Mouse (Mus musculus) kidney, embryonic 15.5 days (tissue): ENCODE results near the gene Stxbp2. TPM values are rescaled to one million over a fixed set of nuclear protein-coding genes. Genes with fewer than 3 reads are reported as not detected.

Source experiments
- ATAC-seq: fragments of 200-750 bp; cut with Nextera tagmentation; replicated peaks from 2 replicates; pipeline ENCODE4 v1.8.0; 2017; ENCODE audit warnings: moderate TSS enrichment; ENCODE audit not compliant: low FRiP score
- H3K27ac ChIP-seq: fragments of 300-500 bp; sonication (generic); 2 replicates; pipeline ENCODE4 v1.5.1; 2015; ENCODE audit warnings: mild to moderate bottlenecking, inconsistent platforms
- H3K27me3 ChIP-seq: fragments of 300-500 bp; sonication (generic); 2 replicates; pipeline ENCODE4 v1.6.1; 2015; ENCODE audit warnings: inconsistent platforms
- H3K36me3 ChIP-seq: fragments of 300-500 bp; sonication (generic); 2 replicates; pipeline ENCODE4 v1.6.1; 2015; ENCODE audit warnings: inconsistent platforms
- H3K4me1 ChIP-seq: fragments of 300-500 bp; sonication (generic); 2 replicates; pipeline ENCODE4 v1.6.1; 2015; ENCODE audit warnings: inconsistent platforms
- H3K4me2 ChIP-seq: fragments of 300-500 bp; sonication (generic); 2 replicates; pipeline ENCODE4 v1.6.1; 2015; ENCODE audit warnings: moderate library complexity, mild to moderate bottlenecking, inconsistent platforms
- H3K4me3 ChIP-seq: fragments of 300-500 bp; sonication (generic); replicated peaks from 2 replicates; pipeline ENCODE4 v1.5.1; 2015; ENCODE audit warnings: mild to moderate bottlenecking, inconsistent platforms
- H3K9ac ChIP-seq: fragments of 300-500 bp; sonication (generic); 2 replicates; pipeline ENCODE4 v1.6.1; 2015; ENCODE audit warnings: mild to moderate bottlenecking, inconsistent platforms
- H3K9me3 ChIP-seq: fragments of 300-500 bp; sonication (generic); replicated peaks from 2 replicates; pipeline ENCODE4 v1.6.1; 2016; ENCODE audit warnings: inconsistent platforms
- WGBS: fragments of 180-500 bp; shearing (Covaris S2); methylation state at CpG from one replicate; pipeline ENCODE4 v1.1.7; 2015; ENCODE audit warnings: mixed read lengths; 5-methylcytosine and 5-hydroxymethylcytosine counted together
- polyA plus RNA-seq: library from polyadenylated mRNA; unstranded; fragments of >200 nt; fragmentation: Nextera tagmentation; extraction: Ambion mirVana; gene quantifications from 2 replicates; pipeline ENCODE4 v1.2.1, GENCODE M21; 2015

Stxbp2 gene
- polyA plus RNA-seq, 1 experiment from 2014 or later = 85.3 TPM

GRCm38 (mm10) chr8:3687537-3687936, 56.8 kb downstream of the Stxbp2 start:
- no peaks in the 10 kb centered on the region for H3K9me3 ChIP-seq
- H3K27me3 ChIP-seq = no peaks in the 10 kb centered on the region
- no peaks in the 10 kb centered on the region for H3K4me1 ChIP-seq
- no peak overlapping the region for H3K4me2 ChIP-seq
- no peak overlapping the region for H3K4me3 ChIP-seq
- H3K27ac ChIP-seq = no peak overlapping the region
- no peak for ATAC-seq
- H3K9ac ChIP-seq = no peak overlapping the region
- WGBS = 75% methylated on average over 6 of the region's 6 CpGs
- peaks cover 3% of the 10 kb centered on the region; the same call in 1 of the 2 replicates for H3K36me3 ChIP-seq

- no peak overlapping the region for H3K27ac ChIP-seq
- WGBS = 78% methylated on average over 3 of the region's 3 CpGs
- H3K4me3 ChIP-seq = no peak overlapping the region
- H3K36me3 ChIP-seq = no peaks in the 10 kb centered on the region
- no peaks in the 10 kb centered on the region for H3K9me3 ChIP-seq
- no peaks in the 10 kb centered on the region for H3K4me1 ChIP-seq
- H3K4me2 ChIP-seq = no peak overlapping the region
- no peak overlapping the region for H3K9ac ChIP-seq
- ATAC-seq = no peak
- no peaks in the 10 kb centered on the region for H3K27me3 ChIP-seq
Observed at GRCm38 (mm10) chr8:3690774-3691173, 60.0 kb downstream of the Stxbp2 start.

Other genes starting within 250 kb of the Stxbp2 start
- 10.9 and 11.2 TPM in 2 replicates for gene Arhgef18, start 237.9 kb upstream of the Stxbp2 start, polyA plus RNA-seq
- gene Pex11g, start 163.3 kb upstream of the Stxbp2 start, polyA plus RNA-seq = 6.2 and 7.5 TPM in 2 replicates
- gene Tex45, start 160.1 kb upstream of the Stxbp2 start, polyA plus RNA-seq = not detected in 2 replicates
- 47.3 and 50.0 TPM in 2 replicates for gene Zfp358, start 137.8 kb upstream of the Stxbp2 start, polyA plus RNA-seq
- gene Mcoln1, start 130.5 kb upstream of the Stxbp2 start, polyA plus RNA-seq = 56.0 and 57.1 TPM in 2 replicates
- 29.4 and 38.3 TPM in 2 replicates for gene Pnpla6, start 115.6 kb upstream of the Stxbp2 start, polyA plus RNA-seq
- 7.5 and 8.3 TPM in 2 replicates for gene C330021F23Rik, start 63.0 kb upstream of the Stxbp2 start, polyA plus RNA-seq
- gene Camsap3, start 43.7 kb upstream of the Stxbp2 start, polyA plus RNA-seq = 14.1 and 15.8 TPM in 2 replicates
- gene Xab2, start 9.6 kb upstream of the Stxbp2 start, polyA plus RNA-seq = 60.4 and 65.0 TPM in 2 replicates
- 108 and 116 TPM in 2 replicates for gene Pet100, start 9.4 kb upstream of the Stxbp2 start, polyA plus RNA-seq
- 0.34 and 0.48 TPM in 2 replicates for gene Pcp2, start 5.4 kb upstream of the Stxbp2 start, polyA plus RNA-seq
- gene Retn, start 24.8 kb downstream of the Stxbp2 start, polyA plus RNA-seq = 0.66 TPM in 1 of 2 replicates, not detected in the other
- 0.32 and 0.57 TPM in 2 replicates for gene Mcemp1, start 34.8 kb downstream of the Stxbp2 start, polyA plus RNA-seq
- 12.4 and 12.6 TPM in 2 replicates for gene Fcor, start 41.4 kb downstream of the Stxbp2 start, polyA plus RNA-seq
- 38.3 and 39.5 TPM in 2 replicates for gene Trappc5, start 45.3 kb downstream of the Stxbp2 start, polyA plus RNA-seq
- 0.12 and 0.33 TPM in 2 replicates for gene Fcer2a, start 63.2 kb downstream of the Stxbp2 start, polyA plus RNA-seq
- 0.21 and 0.44 TPM in 2 replicates for gene Clec4g, start 89.7 kb downstream of the Stxbp2 start, polyA plus RNA-seq
- gene Cd209a, start 118.0 kb downstream of the Stxbp2 start, polyA plus RNA-seq = not detected in 2 replicates
- gene Cd209e, start 223.4 kb downstream of the Stxbp2 start, polyA plus RNA-seq = not detected in 2 replicates
- not detected in 2 replicates for gene Cd209d, start 247.6 kb downstream of the Stxbp2 start, polyA plus RNA-seq